Mouse (Mus musculus) forebrain, embryonic 10.5 days (tissue): ENCODE measurements around the gene Plin3. TPM values are rescaled to one million over a fixed set of nuclear protein-coding genes. Genes with fewer than 3 reads are reported as not detected.
A peak's percentile ranks its signal among the peaks of the same experiment; 100 is the strongest.
"Not testable (repeated sequence)": the region's sequence is repeated elsewhere in the genome, so short reads cannot be mapped to it uniquely, and the experiment has no call there.

ENCODE experiments used
- DNase-seq: peaks from one replicate; pipeline ENCODE4 v3.0.0-alpha.2; 2017; ENCODE audit warnings: low spot score; ENCODE audit errors: extremely low spot score
- H3K27ac ChIP-seq: fragments of 300-500 bp; sonication (generic); 2 replicates; pipeline ENCODE4 v1.5.1; 2016; ENCODE audit warnings: mild to moderate bottlenecking
- H3K27me3 ChIP-seq: fragments of 300-500 bp; sonication (generic); 2 replicates; pipeline ENCODE4 v1.6.1; 2016; ENCODE audit warnings: mild to moderate bottlenecking; ENCODE audit not compliant: poor library complexity, severe bottlenecking
- H3K36me3 ChIP-seq: fragments of 300-500 bp; sonication (generic); replicated peaks from 2 replicates; pipeline ENCODE4 v1.6.1; 2016; ENCODE audit warnings: mild to moderate bottlenecking, moderate library complexity
- H3K4me1 ChIP-seq: fragments of 300-500 bp; sonication (generic); 2 replicates; pipeline ENCODE4 v1.6.1; 2016
- H3K4me3 ChIP-seq: fragments of 300-500 bp; sonication (generic); 2 replicates; pipeline ENCODE4 v1.5.1; 2016; ENCODE audit warnings: mild to moderate bottlenecking, moderate library complexity
- H3K9me3 ChIP-seq: fragments of 300-500 bp; sonication (generic); 2 replicates; pipeline ENCODE4 v1.6.1; 2016; ENCODE audit warnings: mild to moderate bottlenecking, moderate library complexity
- WGBS: fragments of 180-500 bp; shearing (Covaris S2); methylation state at CpG from one replicate; pipeline ENCODE4 v1.1.7; 2016; 5-methylcytosine and 5-hydroxymethylcytosine counted together
- polyA plus RNA-seq: library from polyadenylated mRNA; unstranded; fragments of >200 nt; fragmentation: Nextera tagmentation; extraction: Ambion mirVana; gene quantifications from 2 replicates; pipeline ENCODE4 v1.2.1, GENCODE M21; 2016

Plin3 gene
- polyA plus RNA-seq, 1 experiment from 2014 or later: 58.3 TPM

- Histone ChIP-seq H3K36me3 (peaks cover 44% of the 10 kb centered on the region), H3K4me1 (peaks cover 27% of the 10 kb centered on the region), H3K9me3 (no peaks in the 10 kb centered on the region), H3K4me3 (no peak overlapping the region), H3K27ac (no peak overlapping the region), H3K27me3 (no peaks in the 10 kb centered on the region)
- no peak for DNase-seq
- 94% methylated on average over 4 of the region's 4 CpGs for WGBS
These were observed 27.7 kb downstream of the Plin3 start for GRCm38 (mm10) chr17:56265011-56265410.

GRCm38 (mm10) chr17:56264020-56264419, 28.7 kb downstream of the Plin3 start:
- peaks cover 54% of the 10 kb centered on the region for H3K36me3 ChIP-seq
- no peak overlapping the region for H3K4me3 ChIP-seq
- 21% methylated on average over 8 of the region's 8 CpGs for WGBS
- H3K9me3 ChIP-seq: no peaks in the 10 kb centered on the region
- no peak overlapping the region for H3K27ac ChIP-seq
- H3K4me1 ChIP-seq: peaks cover 27% of the 10 kb centered on the region
- H3K27me3 ChIP-seq: no peaks in the 10 kb centered on the region
- peak; percentile 78 for DNase-seq

GRCm38 (mm10) chr17:56262645-56263094, 30.0 kb downstream of the Plin3 start:
- no peak overlapping the region for H3K4me3 ChIP-seq
- peaks cover 37% of the 10 kb centered on the region for H3K4me1 ChIP-seq
- 94% methylated on average over 3 of the region's 3 CpGs for WGBS
- no peaks in the 10 kb centered on the region for H3K27me3 ChIP-seq
- no peak for DNase-seq
- H3K9me3 ChIP-seq: no peaks in the 10 kb centered on the region
- peaks cover 66% of the 10 kb centered on the region for H3K36me3 ChIP-seq
- no peak overlapping the region for H3K27ac ChIP-seq

- Histone ChIP-seq H3K4me1 (peaks cover 43% of the 10 kb centered on the region), H3K4me3 (no peak overlapping the region), H3K9me3 (no peaks in the 10 kb centered on the region), H3K27ac (no peak overlapping the region), H3K36me3 (peaks cover 69% of the 10 kb centered on the region), H3K27me3 (no peaks in the 10 kb centered on the region)
- DNase-seq: no peak
- 84% methylated on average over 3 of the region's 3 CpGs for WGBS
These were observed 31.5 kb downstream of the Plin3 start for GRCm38 (mm10) chr17:56261166-56261565.

- Histone ChIP-seq H3K27me3 (no peaks in the 10 kb centered on the region), H3K27ac (no peak overlapping the region), H3K36me3 (peaks cover 60% of the 10 kb centered on the region), H3K4me1 (peaks cover 47% of the 10 kb centered on the region), H3K9me3 (no peaks in the 10 kb centered on the region), H3K4me3 (no peak overlapping the region; the same call in 1 of the 2 replicates)
- DNase-seq: no peak
- 92% methylated on average over 10 of the region's 10 CpGs for WGBS
These were observed 33.2 kb downstream of the Plin3 start for GRCm38 (mm10) chr17:56259301-56260037.

- not testable (repeated sequence) for H3K4me3 ChIP-seq, H3K27me3 ChIP-seq, DNase-seq, H3K9me3 ChIP-seq, H3K27ac ChIP-seq
- Histone ChIP-seq H3K4me1 (peaks cover 47% of the 10 kb centered on the region), H3K36me3 (peaks cover 58% of the 10 kb centered on the region)
- WGBS: 93% methylated on average over 2 of the region's 2 CpGs
These were observed 33.9 kb downstream of the Plin3 start for GRCm38 (mm10) chr17:56258812-56259211.

GRCm38 (mm10) chr17:56258269-56258668, 34.4 kb downstream of the Plin3 start:
- Histone ChIP-seq H3K4me3 (peak overlapping the region; percentile 70; the same call in 1 of the 2 replicates), H3K4me1 (peaks cover 47% of the 10 kb centered on the region), H3K36me3 (peaks cover 58% of the 10 kb centered on the region)
- not testable (repeated sequence) for H3K27me3 ChIP-seq, DNase-seq, H3K27ac ChIP-seq, H3K9me3 ChIP-seq
- 96% methylated on average over 19 of the region's 19 CpGs for WGBS

- Histone ChIP-seq H3K27ac (peak overlapping the region; percentile 77), H3K4me1 (peaks cover 47% of the 10 kb centered on the region), H3K4me3 (peak overlapping the region; percentile 70), H3K27me3 (no peaks in the 10 kb centered on the region), H3K36me3 (peaks cover 48% of the 10 kb centered on the region), H3K9me3 (no peaks in the 10 kb centered on the region)
- no peak for DNase-seq
- WGBS: 12% methylated on average over 58 of the region's 58 CpGs
These were observed 35.3 kb downstream of the Plin3 start for GRCm38 (mm10) chr17:56257181-56257894.

- Histone ChIP-seq H3K9me3 (no peaks in the 10 kb centered on the region), H3K4me1 (peaks cover 44% of the 10 kb centered on the region), H3K36me3 (peaks cover 39% of the 10 kb centered on the region), H3K27me3 (no peaks in the 10 kb centered on the region), H3K4me3 (peak within 1 kb of the TSS; percentile 70), H3K27ac (peak within 1 kb of the TSS; percentile 85)
- DNase-seq: peak; percentile 92
- under 1% methylated on average over 28 of the region's 28 CpGs for WGBS
These were observed 36.3 kb downstream of the Plin3 start, which contains the start of gene Fem1a for GRCm38 (mm10) chr17:56256239-56256881. TSS of gene Fem1a (plus strand) at chr17:56256810.

GRCm38 (mm10) chr17:56255863-56256238, 36.8 kb downstream of the Plin3 start:
- H3K36me3 ChIP-seq: peaks cover 34% of the 10 kb centered on the region
- peak overlapping the region; percentile 85 for H3K27ac ChIP-seq
- H3K4me1 ChIP-seq: peaks cover 44% of the 10 kb centered on the region
- H3K4me3 ChIP-seq: peak overlapping the region; percentile 70
- no peaks in the 10 kb centered on the region for H3K27me3 ChIP-seq
- WGBS: under 1% methylated on average over 32 of the region's 32 CpGs
- DNase-seq: peak; percentile 98
- H3K9me3 ChIP-seq: no peaks in the 10 kb centered on the region

- peaks cover 49% of the 10 kb centered on the region for H3K4me1 ChIP-seq
- H3K4me3 ChIP-seq: peak overlapping the region; percentile 70
- H3K27ac ChIP-seq: peak overlapping the region; percentile 48; the same call in 1 of the 2 replicates
These were observed 37.2 kb downstream of the Plin3 start for GRCm38 (mm10) chr17:56255429-56255828.

GRCm38 (mm10) chr17:56254695-56255094, 38.0 kb downstream of the Plin3 start:
- H3K27me3 ChIP-seq: no peaks in the 10 kb centered on the region
- no peak overlapping the region for H3K4me3 ChIP-seq
- H3K4me1 ChIP-seq: peaks cover 43% of the 10 kb centered on the region
- no peaks in the 10 kb centered on the region for H3K9me3 ChIP-seq
- no peak for DNase-seq
- H3K36me3 ChIP-seq: peaks cover 22% of the 10 kb centered on the region
- WGBS: 86% methylated on average over 4 of the region's 4 CpGs
- no peak overlapping the region for H3K27ac ChIP-seq

More at GRCm38 (mm10) chr17:56255429-56255828, 37.2 kb downstream of the Plin3 start:
- peaks cover 29% of the 10 kb centered on the region for H3K36me3 ChIP-seq
- DNase-seq: no peak
- H3K9me3 ChIP-seq: no peaks in the 10 kb centered on the region
- H3K27me3 ChIP-seq: no peaks in the 10 kb centered on the region
- WGBS: 20% methylated on average over 9 of the region's 9 CpGs
